Mouse (Mus musculus): ENCODE measurements around the gene Leng8.

DNA sequence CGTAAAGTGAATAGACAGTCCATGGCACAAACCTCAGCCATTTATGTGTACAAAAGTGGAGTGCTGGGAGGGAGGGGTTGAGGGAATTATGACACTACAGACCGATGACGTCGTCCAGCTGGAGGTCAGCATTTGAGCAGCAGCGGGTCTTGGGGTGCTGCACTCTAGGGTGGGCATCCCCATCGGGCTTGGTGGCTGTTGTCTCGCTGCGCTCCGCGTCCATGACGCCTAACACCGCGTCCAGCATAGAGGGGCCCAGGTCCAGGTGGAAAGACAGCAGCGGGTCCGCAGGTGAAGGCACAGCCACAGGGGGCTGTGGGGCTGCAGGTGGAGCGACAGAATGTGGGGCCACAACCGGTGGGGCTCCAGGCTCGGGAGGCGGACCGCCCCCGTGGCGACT, 14.4 kb downstream of the Leng8 start:
- TF ChIP-seq GATA1 (IDR thresholded peaks at IDR 0.05; ENCODE audit: low read length) = no peak
- no peak for TF ChIP-seq TAL1 (IDR thresholded peaks at IDR 0.05; ENCODE audit: low read length)

Measured in erythroblast, embryonic 14.5 days (primary cell).